Mouse (Mus musculus) G1E (cell line): ENCODE measurements around the gene Ddx27. TPM values are rescaled to one million over a fixed set of nuclear protein-coding genes. Genes with fewer than 3 reads are reported as not detected.

ENCODE experiments used
- ATAC-seq: 2 replicates; pipeline ENCODE4 v1.8.0; 2016; ENCODE audit warnings: mild to moderate bottlenecking; ENCODE audit not compliant: insufficient number of reproducible peaks, poor library complexity, low FRiP score, severe bottlenecking; ENCODE audit errors: extremely low read depth
- DNase-seq: peaks from one replicate; pipeline ENCODE4 v3.0.0; 2012; ENCODE audit warnings: low spot score
- H3K27me3 ChIP-seq: 2 replicates; pipeline ENCODE4 v1.6.1; 2012; ENCODE audit warnings: mild to moderate bottlenecking, low read length, inconsistent platforms; ENCODE audit not compliant: insufficient read depth
- H3K36me3 ChIP-seq: replicated peaks from 2 replicates; pipeline ENCODE3; 2012; ENCODE audit warnings: mild to moderate bottlenecking, inconsistent platforms
- H3K4me1 ChIP-seq: 2 replicates; pipeline ENCODE4 v1.6.1; 2012; ENCODE audit warnings: low read depth, low read length, inconsistent platforms, mixed read lengths; ENCODE audit not compliant: insufficient read depth
- H3K4me3 ChIP-seq: 2 replicates; pipeline ENCODE4 v1.5.1; 2012; ENCODE audit warnings: low read depth, mild to moderate bottlenecking, inconsistent platforms, low read length, moderate library complexity, mixed read lengths
- H3K9me3 ChIP-seq: replicated peaks from 2 replicates; pipeline ENCODE4 v1.6.1; 2012; ENCODE audit warnings: inconsistent platforms
- CTCF ChIP-seq: IDR thresholded peaks from 2 replicates; pipeline ENCODE4 v1.5.1; 2012; ENCODE audit warnings: low read depth, low read length, inconsistent platforms, mixed read lengths
- GATA1 ChIP-seq: IDR thresholded peaks from 2 replicates; pipeline ENCODE4 v1.6.1; 2012; ENCODE audit warnings: borderline replicate concordance, low read length, inconsistent platforms, mixed read lengths
- GATA2 ChIP-seq: IDR thresholded peaks from 2 replicates; pipeline ENCODE4 v1.6.1; 2012; ENCODE audit warnings: low read depth, low read length, inconsistent platforms, borderline replicate concordance
- POLR2AphosphoS5 ChIP-seq: IDR thresholded peaks from 2 replicates; pipeline ENCODE4 v1.6.1; 2012; ENCODE audit warnings: low read depth, low read length, inconsistent platforms; ENCODE audit not compliant: insufficient replicate concordance
- TAL1 ChIP-seq: conservative IDR thresholded peaks from 2 replicates; pipeline ENCODE4 v1.6.1; 2012; ENCODE audit warnings: low read depth, low read length, inconsistent platforms, mixed read lengths
- polyA plus RNA-seq: library from polyadenylated mRNA; stranded (reverse); fragments of >175 nt; gene quantifications from 2 replicates; pipeline ENCODE4 v1.2.3, GENCODE M21; 2012
- total RNA-seq, 2 experiments: library from RNA; stranded (forward) in 1 of 2; stranded (reverse) in 1 of 2; fragments of 200-1000 nt in 1 of 2; fragments of >200 nt in 1 of 2; fragmentation: Nextera tagmentation in 1 of 2; gene quantifications; 2 replicates each; pipeline ENCODE4 v1.2.3; 2014 to 2017

The Ddx27 gene
- total and polyA plus RNA-seq, 3 experiments: 80.6 to 137 (median 101) TPM

GRCm38 (mm10) chr2:167056210-167056941 is 41.4 kb downstream of the Ddx27 start:
- DNase-seq (no peak), ATAC-seq (no peak)
- Histone ChIP-seq H3K9me3 (no peaks in the 10 kb centered on the region), H3K4me1 (peaks cover 34% of the 10 kb centered on the region), H3K36me3 (peaks cover 80% of the 10 kb centered on the region), H3K27me3 (no peaks in the 10 kb centered on the region), H3K4me3 (no peak overlapping the region)
- no peak for TF ChIP-seq CTCF
- TF ChIP-seq TAL1: no peak
- TF ChIP-seq GATA1: no peak
- TF ChIP-seq POLR2AphosphoS5: no peak
- TF ChIP-seq GATA2: no peak

DNA sequence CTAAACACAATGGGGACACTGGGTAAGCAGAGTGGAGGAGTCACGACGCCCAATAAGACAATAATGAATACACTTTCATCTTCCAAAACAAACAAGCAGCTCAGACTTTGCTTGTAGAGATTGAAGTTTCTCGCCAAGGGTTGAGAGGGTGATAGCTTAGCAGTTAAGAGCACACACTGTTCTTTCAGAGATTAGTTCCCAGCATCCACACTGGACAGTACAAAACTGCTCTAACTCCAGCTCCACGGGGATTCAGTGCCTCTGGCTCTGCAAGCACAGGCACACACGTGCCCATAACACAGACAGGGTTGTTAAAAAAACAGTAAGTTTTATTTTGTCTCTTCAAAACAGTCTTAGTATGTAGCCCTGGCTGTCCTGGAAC is 41.9 kb downstream of the Ddx27 start:
- DNase-seq: no peak
- H3K4me1 ChIP-seq: peaks cover 40% of the 10 kb centered on the region

DNA sequence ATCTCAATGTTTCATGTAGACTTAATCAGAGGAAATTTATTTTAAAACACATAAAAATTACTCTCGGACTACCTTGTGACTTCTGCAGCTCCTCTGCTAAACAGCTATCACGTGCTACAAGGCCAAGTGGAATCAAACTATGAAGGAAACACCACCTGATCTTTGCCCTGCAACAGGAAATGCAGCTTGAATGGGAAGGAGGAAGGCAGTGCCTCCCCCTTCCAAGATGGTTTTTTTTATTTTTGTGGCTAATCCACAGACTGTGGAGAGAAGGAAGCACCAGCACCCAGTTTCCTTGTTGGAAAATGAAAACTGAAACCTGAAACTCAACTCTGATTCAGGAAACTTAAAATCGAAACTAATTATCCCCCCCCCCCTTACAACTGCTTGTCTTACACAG is 43.2 kb downstream of the Ddx27 start:
- peaks cover 36% of the 10 kb centered on the region for H3K4me1 ChIP-seq

More for the DNA sequence above, 41.9 kb downstream of the Ddx27 start:
- Histone ChIP-seq H3K27me3 (no peaks in the 10 kb centered on the region), H3K9me3 (no peaks in the 10 kb centered on the region), H3K4me3 (no peak overlapping the region), H3K36me3 (peaks cover 77% of the 10 kb centered on the region)
- TF ChIP-seq TAL1: no peak
- TF ChIP-seq GATA2: no peak
- no peak for TF ChIP-seq POLR2AphosphoS5
- TF ChIP-seq CTCF: no peak
- TF ChIP-seq GATA1: no peak
- ATAC-seq: no peak

DNA sequence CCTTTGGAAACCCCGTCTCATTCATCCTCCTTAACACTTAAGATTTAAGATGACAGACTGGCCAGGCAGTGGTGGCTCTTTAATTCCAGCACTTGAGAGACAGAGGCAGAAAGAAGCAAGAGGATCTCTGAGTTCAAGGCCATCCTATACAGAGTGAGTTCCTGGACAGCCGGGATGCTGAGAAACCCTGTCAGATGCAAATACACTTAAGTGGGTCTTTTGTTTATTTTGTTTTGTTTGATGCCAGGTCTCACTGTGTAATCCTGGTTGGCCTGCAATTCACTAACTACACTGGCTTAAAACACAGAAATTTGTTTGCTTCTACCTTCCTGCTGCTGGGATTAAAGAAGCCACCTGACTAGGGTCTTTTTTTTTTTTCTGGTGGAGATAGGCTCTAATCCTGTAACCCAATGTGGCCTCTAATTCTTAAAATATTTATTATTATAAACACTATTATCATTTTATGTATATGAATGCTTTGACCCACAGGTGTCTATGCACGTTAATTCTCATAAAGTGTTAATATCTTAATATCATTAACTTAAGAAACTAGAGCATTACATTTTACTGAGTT is 43.9 kb downstream of the Ddx27 start:
- peaks cover 29% of the 10 kb centered on the region for H3K4me1 ChIP-seq
- peaks cover 68% of the 10 kb centered on the region for H3K36me3 ChIP-seq
- no peak for DNase-seq
- H3K9me3 ChIP-seq: no peaks in the 10 kb centered on the region
- no peak for ATAC-seq
- H3K4me3 ChIP-seq: no peak overlapping the region
- H3K27me3 ChIP-seq: no peaks in the 10 kb centered on the region
- TF ChIP-seq GATA1 (no peak), POLR2AphosphoS5 (no peak), CTCF (no peak), GATA2 (no peak), TAL1 (no peak)

More for the DNA sequence above, 43.2 kb downstream of the Ddx27 start:
- DNase-seq: no peak
- H3K27me3 ChIP-seq: no peaks in the 10 kb centered on the region
- no peak for ATAC-seq
- H3K9me3 ChIP-seq: no peaks in the 10 kb centered on the region
- peaks cover 68% of the 10 kb centered on the region for H3K36me3 ChIP-seq
- H3K4me3 ChIP-seq: no peak overlapping the region
- TF ChIP-seq TAL1: no peak
- no peak for TF ChIP-seq GATA1
- TF ChIP-seq CTCF: no peak
- no peak for TF ChIP-seq GATA2
- TF ChIP-seq POLR2AphosphoS5: no peak

- peaks cover 28% of the 10 kb centered on the region for H3K4me1 ChIP-seq
- no peak overlapping the region for H3K4me3 ChIP-seq
- ATAC-seq (no peak), DNase-seq (no peak)
- H3K36me3 ChIP-seq: peaks cover 67% of the 10 kb centered on the region
- TF ChIP-seq GATA1 (no peak), GATA2 (no peak), POLR2AphosphoS5 (no peak), TAL1 (no peak), CTCF (no peak)
- H3K9me3 ChIP-seq: no peaks in the 10 kb centered on the region
- no peaks in the 10 kb centered on the region for H3K27me3 ChIP-seq
Measured at GRCm38 (mm10) chr2:167059536-167059935, 44.5 kb downstream of the Ddx27 start.

- no peak for TF ChIP-seq GATA2
- TF ChIP-seq POLR2AphosphoS5: no peak
- no peak for TF ChIP-seq GATA1
- TF ChIP-seq CTCF: no peak
- no peak for TF ChIP-seq TAL1
- Histone ChIP-seq H3K4me3 (no peak overlapping the region), H3K4me1 (peaks cover 30% of the 10 kb centered on the region), H3K36me3 (peaks cover 67% of the 10 kb centered on the region), H3K27me3 (no peaks in the 10 kb centered on the region), H3K9me3 (no peaks in the 10 kb centered on the region)
- ATAC-seq: no peak
- no peak for DNase-seq
Measured at GRCm38 (mm10) chr2:167059960-167060359, 45.0 kb downstream of the Ddx27 start.
